Mouse (Mus musculus) megakaryocyte, embryonic 14.5 days (primary cell): ENCODE measurements at regions not wholly inside any gene's neighbourhood (a gene's known extent, or its start where the extent isn't known, plus 50 kb on each side); places are given as distances from the start of the nearest gene placed in this dataset.

Experiments used
- H3K27me3 ChIP-seq: replicated peaks from 2 replicates; pipeline ENCODE3; 2012; ENCODE audit warnings: inconsistent platforms
- H3K36me3 ChIP-seq: replicated peaks from 2 replicates; pipeline ENCODE3; 2012; ENCODE audit warnings: low read length, inconsistent platforms, mixed read lengths
- H3K4me1 ChIP-seq: 2 replicates; pipeline ENCODE4 v1.6.1; 2012; ENCODE audit warnings: inconsistent platforms
- H3K4me3 ChIP-seq: replicated peaks from 2 replicates; pipeline ENCODE3; 2012; ENCODE audit warnings: moderate library complexity, mild to moderate bottlenecking, inconsistent platforms
- H3K9me3 ChIP-seq: 2 replicates; pipeline ENCODE4 v1.6.1; 2012; ENCODE audit warnings: inconsistent platforms
- FLI1 ChIP-seq: IDR thresholded peaks from 2 replicates; pipeline ENCODE4 v1.6.1; 2012; ENCODE audit warnings: low read length, inconsistent platforms, mixed read lengths
- GATA1 ChIP-seq: IDR thresholded peaks from 3 replicates; pipeline ENCODE4 v1.6.1; 2012; ENCODE audit warnings: mixed read lengths, low read length, inconsistent platforms, borderline replicate concordance

DNA sequence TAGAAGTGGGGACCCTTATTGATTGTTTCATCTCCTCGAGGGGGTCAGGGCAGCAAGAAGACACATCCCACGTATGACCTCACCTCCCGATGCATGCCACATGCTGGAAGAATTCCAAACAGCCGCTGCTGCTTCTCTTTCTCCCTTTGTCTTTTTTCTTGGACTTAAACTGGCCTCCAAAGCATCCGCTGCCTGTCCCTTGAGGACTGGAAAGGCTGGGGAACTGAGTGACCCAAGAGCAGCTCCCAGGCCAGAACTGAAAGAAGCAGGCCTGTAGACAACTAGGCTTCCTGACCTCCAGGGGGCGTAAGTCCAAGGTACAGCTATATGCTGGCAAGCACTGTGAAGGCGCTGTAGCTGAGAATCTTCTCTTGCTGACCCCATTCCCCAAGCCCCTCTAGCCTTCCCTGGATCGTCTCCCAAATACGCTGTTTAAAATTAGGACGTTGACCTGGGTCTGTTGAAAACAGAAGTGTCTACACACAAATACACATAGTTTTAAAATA, 219.8 kb upstream of the Mocs1 start:
- H3K9me3 ChIP-seq, result peaks cover 71% of the 10 kb centered on the region
- no peaks in the 10 kb centered on the region for H3K36me3 ChIP-seq
- H3K27me3 ChIP-seq, result no peaks in the 10 kb centered on the region
- no peak for TF ChIP-seq FLI1
- TF ChIP-seq GATA1, result no peak
- no peaks in the 10 kb centered on the region for H3K4me1 ChIP-seq
- no peak overlapping the region for H3K4me3 ChIP-seq

GRCm38 (mm10) chr17:49212918-49213317, 215.2 kb upstream of the Mocs1 start:
- TF ChIP-seq FLI1, result no peak
- TF ChIP-seq GATA1, result no peak
- no peak overlapping the region for H3K4me3 ChIP-seq
- no peaks in the 10 kb centered on the region for H3K4me1 ChIP-seq
- no peaks in the 10 kb centered on the region for H3K27me3 ChIP-seq
- H3K9me3 ChIP-seq, result peaks cover 54% of the 10 kb centered on the region
- H3K36me3 ChIP-seq, result no peaks in the 10 kb centered on the region

DNA sequence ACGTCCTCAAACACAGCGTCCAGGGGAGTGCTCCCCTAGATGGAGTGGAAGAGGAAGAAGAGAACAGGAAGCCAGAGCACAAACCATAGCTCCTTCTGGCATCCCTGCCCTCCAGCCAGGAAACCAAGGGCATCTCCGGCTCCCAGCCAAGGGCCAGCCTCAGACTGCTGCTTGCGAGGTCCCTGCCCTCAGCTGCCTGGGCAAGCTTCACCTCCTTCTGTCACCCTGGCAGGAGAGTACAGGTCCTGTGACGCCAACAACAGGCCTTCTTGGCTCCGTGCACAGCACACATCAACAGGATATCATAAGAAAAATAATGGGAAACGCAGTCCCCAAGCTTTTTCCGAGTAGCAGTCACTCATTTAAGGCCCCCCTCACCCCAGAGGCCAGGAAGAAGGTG, 212.9 kb upstream of the Mocs1 start:
- no peaks in the 10 kb centered on the region for H3K36me3 ChIP-seq
- peaks cover 55% of the 10 kb centered on the region for H3K9me3 ChIP-seq
- H3K27me3 ChIP-seq, result no peaks in the 10 kb centered on the region
- H3K4me3 ChIP-seq, result no peak overlapping the region
- TF ChIP-seq FLI1, result no peak
- TF ChIP-seq GATA1, result no peak
- no peaks in the 10 kb centered on the region for H3K4me1 ChIP-seq

GRCm38 (mm10) chr17:49219512-49220197, 208.5 kb upstream of the Mocs1 start:
- no peaks in the 10 kb centered on the region for H3K4me1 ChIP-seq
- H3K4me3 ChIP-seq, result no peak overlapping the region
- no peaks in the 10 kb centered on the region for H3K36me3 ChIP-seq
- TF ChIP-seq FLI1 (no peak), GATA1 (no peak)
- no peaks in the 10 kb centered on the region for H3K27me3 ChIP-seq
- H3K9me3 ChIP-seq, result peaks cover 59% of the 10 kb centered on the region

- Histone ChIP-seq H3K4me1 (no peaks in the 10 kb centered on the region), H3K36me3 (no peaks in the 10 kb centered on the region), H3K27me3 (no peaks in the 10 kb centered on the region), H3K4me3 (peak overlapping the region; percentile 64), H3K9me3 (peaks cover 52% of the 10 kb centered on the region)
- no peak for TF ChIP-seq FLI1
- TF ChIP-seq GATA1, result no peak
Measured at GRCm38 (mm10) chr17:49223212-49223611, 204.9 kb upstream of the Mocs1 start.

- TF ChIP-seq GATA1 (no peak), FLI1 (no peak)
- Histone ChIP-seq H3K9me3 (peaks cover 50% of the 10 kb centered on the region), H3K4me3 (no peak overlapping the region), H3K36me3 (no peaks in the 10 kb centered on the region), H3K4me1 (no peaks in the 10 kb centered on the region), H3K27me3 (no peaks in the 10 kb centered on the region)
Measured at GRCm38 (mm10) chr17:49223651-49224050, 204.5 kb upstream of the Mocs1 start.

DNA sequence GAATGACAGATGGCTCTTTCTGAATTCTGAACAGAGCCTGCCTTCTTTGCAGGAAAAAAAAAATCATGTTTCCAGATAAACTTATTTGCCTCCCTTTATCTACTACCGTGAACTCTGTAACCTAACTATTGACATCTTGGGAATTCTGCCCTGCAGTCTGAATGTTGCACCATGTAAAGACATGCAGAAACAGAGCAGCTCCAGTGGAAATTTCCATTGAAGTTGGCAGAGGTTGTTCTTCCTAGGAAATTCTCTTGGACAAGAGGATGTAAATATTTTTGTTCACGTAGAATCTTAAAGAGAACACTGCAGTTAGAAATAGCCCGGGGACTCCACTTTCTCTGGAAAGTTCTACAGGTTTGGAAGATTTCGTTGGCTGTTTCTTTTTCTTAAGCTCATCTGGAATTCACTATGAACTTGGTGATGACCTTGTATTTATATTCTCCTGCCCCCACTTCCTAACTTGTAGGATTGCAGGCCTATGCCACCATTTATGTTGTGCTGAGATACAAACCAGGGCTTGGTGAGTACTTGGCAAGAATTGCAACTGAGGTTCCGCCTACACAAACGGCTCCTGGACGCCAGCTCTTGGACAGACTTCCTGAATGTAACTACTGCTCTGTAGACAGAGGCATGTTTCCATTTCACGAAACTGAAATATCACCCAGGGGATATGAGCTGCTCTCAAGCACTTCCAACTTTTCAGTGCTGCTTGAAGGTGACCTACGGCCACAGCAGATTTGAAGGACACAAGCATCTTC, 202.7 kb upstream of the Mocs1 start:
- H3K4me3 ChIP-seq, result no peak overlapping the region
- TF ChIP-seq FLI1 (no peak), GATA1 (no peak)
- H3K27me3 ChIP-seq, result no peaks in the 10 kb centered on the region
- no peaks in the 10 kb centered on the region for H3K4me1 ChIP-seq
- no peaks in the 10 kb centered on the region for H3K36me3 ChIP-seq
- H3K9me3 ChIP-seq, result peaks cover 54% of the 10 kb centered on the region

- Histone ChIP-seq H3K9me3 (peaks cover 54% of the 10 kb centered on the region), H3K36me3 (no peaks in the 10 kb centered on the region), H3K4me3 (no peak overlapping the region), H3K27me3 (no peaks in the 10 kb centered on the region), H3K4me1 (no peaks in the 10 kb centered on the region)
- no peak for TF ChIP-seq FLI1
- TF ChIP-seq GATA1, result no peak
Measured at GRCm38 (mm10) chr17:49226016-49226400, 202.2 kb upstream of the Mocs1 start.

- TF ChIP-seq FLI1 (no peak), GATA1 (no peak)
- no peak overlapping the region for H3K4me3 ChIP-seq
- no peaks in the 10 kb centered on the region for H3K27me3 ChIP-seq
- no peaks in the 10 kb centered on the region for H3K36me3 ChIP-seq
- H3K9me3 ChIP-seq, result peaks cover 38% of the 10 kb centered on the region
- no peaks in the 10 kb centered on the region for H3K4me1 ChIP-seq
Measured at GRCm38 (mm10) chr17:49231287-49231686, 196.9 kb upstream of the Mocs1 start.

- H3K9me3 ChIP-seq, result peaks cover 33% of the 10 kb centered on the region
Measured at GRCm38 (mm10) chr17:49240097-49240496, 188.1 kb upstream of the Mocs1 start.

More at GRCm38 (mm10) chr17:49240097-49240496, 188.1 kb upstream of the Mocs1 start:
- Histone ChIP-seq H3K4me3 (no peak overlapping the region), H3K36me3 (no peaks in the 10 kb centered on the region), H3K27me3 (no peaks in the 10 kb centered on the region), H3K4me1 (no peaks in the 10 kb centered on the region)
- TF ChIP-seq GATA1 (no peak), FLI1 (no peak)
